Mouse (Mus musculus) embryonic fibroblast, embryonic 13.5 days (primary cell): ENCODE data around the gene Shbg. TPM values are rescaled to one million over a fixed set of nuclear protein-coding genes. Genes with fewer than 3 reads are reported as not detected.

Source experiments
- H3K27ac ChIP-seq: 2 replicates; pipeline ENCODE4 v1.5.1; 2012; ENCODE audit warnings: low read length, control low read depth, inconsistent platforms; ENCODE audit not compliant: insufficient read depth
- H3K4me1 ChIP-seq: 2 replicates; pipeline ENCODE4 v1.6.1; 2011; ENCODE audit warnings: low read length; ENCODE audit not compliant: control insufficient read depth, insufficient read depth
- H3K4me3 ChIP-seq: 2 replicates; pipeline ENCODE4 v1.5.1; 2011; ENCODE audit warnings: mild to moderate bottlenecking, control low read depth, low read length; ENCODE audit not compliant: insufficient read depth
- CTCF ChIP-seq: IDR thresholded peaks from 2 replicates; pipeline ENCODE4 v1.5.1; 2011; ENCODE audit warnings: mild to moderate bottlenecking, control low read depth, low read length, moderate library complexity, borderline replicate concordance; ENCODE audit not compliant: insufficient read depth
- POLR2A ChIP-seq: IDR thresholded peaks from 2 replicates; pipeline ENCODE4 v1.6.1; 2011; ENCODE audit warnings: low read depth, mild to moderate bottlenecking, control low read depth, low read length, moderate library complexity
- polyA plus RNA-seq: library from polyadenylated mRNA; stranded (reverse); fragments of >200 nt; gene quantifications from 2 replicates; pipeline ENCODE4 v1.2.4, GENCODE M21; 2011; ENCODE audit warnings: low read depth; ENCODE audit not compliant: missing spikeins, insufficient read length

Shbg gene
- polyA plus RNA-seq, 1 experiment: not detected

- TF ChIP-seq CTCF (no peak), POLR2A (no peak)
- H3K4me1 ChIP-seq: 0 out of 2 replicates have a peak, but pooled peaks cover 2% of the 10 kb centered on the region
- peak overlapping the region; percentile 94; the same call in 1 of the 2 replicates for H3K27ac ChIP-seq
- peak overlapping the region; percentile 62 for H3K4me3 ChIP-seq
Measured at GRCm38 (mm10) chr11:69661221-69661881, 43.6 kb upstream of the Shbg start.

GRCm38 (mm10) chr11:69657462-69657881, 39.8 kb upstream of the Shbg start:
- Histone ChIP-seq H3K4me1 (0 out of 2 replicates have a peak, but pooled peaks cover 4% of the 10 kb centered on the region), H3K27ac (no peak overlapping the region), H3K4me3 (no peak overlapping the region)
- TF ChIP-seq CTCF: no peak
- no peak for TF ChIP-seq POLR2A

GRCm38 (mm10) chr11:69656617-69657461, 39.1 kb upstream of the Shbg start:
- Histone ChIP-seq H3K27ac (no peak overlapping the region), H3K4me1 (0 out of 2 replicates have a peak, but pooled peaks cover 4% of the 10 kb centered on the region), H3K4me3 (no peak overlapping the region)
- TF ChIP-seq CTCF: 0 out of 2 replicates have a peak, but pooled peaks have one; percentile 22
- no peak for TF ChIP-seq POLR2A

- Histone ChIP-seq H3K27ac (no peak overlapping the region), H3K4me3 (no peak overlapping the region), H3K4me1 (0 out of 2 replicates have a peak, but pooled peaks cover 4% of the 10 kb centered on the region)
- TF ChIP-seq POLR2A (no peak), CTCF (no peak)
Measured at GRCm38 (mm10) chr11:69656065-69656455, 38.4 kb upstream of the Shbg start.

GRCm38 (mm10) chr11:69655264-69656064, 37.8 kb upstream of the Shbg start, which contains the start of gene Sox15:
Gene Sox15, plus strand, starts transcription at chr11:69655314.
- H3K4me3 ChIP-seq: no peak within 1 kb of the TSS
- no peak within 1 kb of the TSS for H3K27ac ChIP-seq
- 0 out of 2 replicates have a peak, but pooled peaks cover 4% of the 10 kb centered on the region for H3K4me1 ChIP-seq
- TF ChIP-seq POLR2A (no peak), CTCF (peak; percentile 80)

- no peak overlapping the region for H3K27ac ChIP-seq
- 0 out of 2 replicates have a peak, but pooled peaks cover 4% of the 10 kb centered on the region for H3K4me1 ChIP-seq
- TF ChIP-seq CTCF: no peak
- no peak for TF ChIP-seq POLR2A
- no peak overlapping the region for H3K4me3 ChIP-seq
Measured at GRCm38 (mm10) chr11:69654760-69655159, 37.1 kb upstream of the Shbg start.

GRCm38 (mm10) chr11:69653399-69653798, 35.7 kb upstream of the Shbg start:
- no peak overlapping the region for H3K27ac ChIP-seq
- 0 out of 2 replicates have a peak, but pooled peaks cover 4% of the 10 kb centered on the region for H3K4me1 ChIP-seq
- H3K4me3 ChIP-seq: no peak overlapping the region
- no peak for TF ChIP-seq CTCF
- TF ChIP-seq POLR2A: no peak

GRCm38 (mm10) chr11:69645860-69646259, 28.2 kb upstream of the Shbg start:
- Histone ChIP-seq H3K4me3 (no peak overlapping the region), H3K27ac (no peak overlapping the region), H3K4me1 (no peaks in the 10 kb centered on the region)
- TF ChIP-seq POLR2A: no peak
- TF ChIP-seq CTCF: no peak

- TF ChIP-seq CTCF (no peak), POLR2A (no peak)
- no peak overlapping the region for H3K27ac ChIP-seq
- no peak overlapping the region for H3K4me3 ChIP-seq
- H3K4me1 ChIP-seq: 0 out of 2 replicates have a peak, but pooled peaks cover 2% of the 10 kb centered on the region
Measured at GRCm38 (mm10) chr11:69635471-69635870, 17.8 kb upstream of the Shbg start.
